Mouse (Mus musculus) limb, embryonic 11.5 days (tissue): ENCODE data around the gene Gm28539. TPM values are rescaled to one million over a fixed set of nuclear protein-coding genes. Genes with fewer than 3 reads are reported as not detected.
A peak's percentile ranks its signal among the peaks of the same experiment; 100 is the strongest.
"Not testable (repeated sequence)": the region's sequence is repeated elsewhere in the genome, so short reads cannot be mapped to it uniquely, and the experiment has no call there.

ENCODE experiments used
- ATAC-seq: fragments of 200-750 bp; cut with Nextera tagmentation; 2 replicates; pipeline ENCODE4 v1.8.0; 2017; ENCODE audit warnings: low read depth; ENCODE audit not compliant: insufficient number of reproducible peaks, low FRiP score, low TSS enrichment
- DNase-seq: peaks from one replicate; pipeline ENCODE4 v3.0.0-alpha.2; 2015; ENCODE audit warnings: low spot score
- H3K27ac ChIP-seq: fragments of 300-500 bp; sonication (generic); replicated peaks from 2 replicates; pipeline ENCODE4 v1.5.1; 2014; ENCODE audit warnings: low read depth, mild to moderate bottlenecking, low read length
- H3K27me3 ChIP-seq: fragments of 300-500 bp; sonication (generic); 2 replicates; pipeline ENCODE4 v1.6.1; 2014; ENCODE audit warnings: mild to moderate bottlenecking, low read length, mixed read lengths; ENCODE audit not compliant: control insufficient read depth, insufficient read depth
- H3K36me3 ChIP-seq: fragments of 300-500 bp; sonication (generic); 2 replicates; pipeline ENCODE4 v1.6.1; 2014; ENCODE audit warnings: mild to moderate bottlenecking, low read length, moderate library complexity, mixed read lengths; ENCODE audit not compliant: control insufficient read depth, insufficient read depth
- H3K4me1 ChIP-seq: fragments of 300-500 bp; sonication (generic); 2 replicates; pipeline ENCODE4 v1.6.1; 2014; ENCODE audit warnings: low read length, mixed read lengths; ENCODE audit not compliant: control insufficient read depth, insufficient read depth
- H3K4me2 ChIP-seq: fragments of 300-500 bp; sonication (generic); 2 replicates; pipeline ENCODE4 v1.6.1; 2014; ENCODE audit warnings: low read depth, mild to moderate bottlenecking, moderate library complexity; ENCODE audit not compliant: severe bottlenecking
- H3K4me3 ChIP-seq: fragments of 300-500 bp; sonication (generic); 2 replicates; pipeline ENCODE4 v1.5.1; 2014; ENCODE audit warnings: low read depth, low read length
- H3K9ac ChIP-seq: fragments of 300-500 bp; sonication (generic); 2 replicates; pipeline ENCODE4 v1.6.1; 2014; ENCODE audit warnings: mild to moderate bottlenecking, low read length
- H3K9me3 ChIP-seq: fragments of 300-500 bp; sonication (generic); 2 replicates; pipeline ENCODE4 v1.6.1; 2016; ENCODE audit warnings: low read length; ENCODE audit not compliant: control insufficient read depth
- WGBS: fragments of 180-500 bp; shearing (Covaris S2); extraction: QIAGEN DNeasy Blood & Tissue Kit; methylation state at CpG from one replicate; pipeline ENCODE4 v1.1.7; 2014; 5-methylcytosine and 5-hydroxymethylcytosine counted together
- polyA plus RNA-seq: library from polyadenylated mRNA; unstranded; fragments of >200 nt; fragmentation: Nextera tagmentation; extraction: Ambion mirVana; gene quantifications from 2 replicates; pipeline ENCODE4 v1.2.1, GENCODE M21; 2014

Gm28539 gene
- polyA plus RNA-seq, 1 experiment from 2014 or later, result not detected

DNA sequence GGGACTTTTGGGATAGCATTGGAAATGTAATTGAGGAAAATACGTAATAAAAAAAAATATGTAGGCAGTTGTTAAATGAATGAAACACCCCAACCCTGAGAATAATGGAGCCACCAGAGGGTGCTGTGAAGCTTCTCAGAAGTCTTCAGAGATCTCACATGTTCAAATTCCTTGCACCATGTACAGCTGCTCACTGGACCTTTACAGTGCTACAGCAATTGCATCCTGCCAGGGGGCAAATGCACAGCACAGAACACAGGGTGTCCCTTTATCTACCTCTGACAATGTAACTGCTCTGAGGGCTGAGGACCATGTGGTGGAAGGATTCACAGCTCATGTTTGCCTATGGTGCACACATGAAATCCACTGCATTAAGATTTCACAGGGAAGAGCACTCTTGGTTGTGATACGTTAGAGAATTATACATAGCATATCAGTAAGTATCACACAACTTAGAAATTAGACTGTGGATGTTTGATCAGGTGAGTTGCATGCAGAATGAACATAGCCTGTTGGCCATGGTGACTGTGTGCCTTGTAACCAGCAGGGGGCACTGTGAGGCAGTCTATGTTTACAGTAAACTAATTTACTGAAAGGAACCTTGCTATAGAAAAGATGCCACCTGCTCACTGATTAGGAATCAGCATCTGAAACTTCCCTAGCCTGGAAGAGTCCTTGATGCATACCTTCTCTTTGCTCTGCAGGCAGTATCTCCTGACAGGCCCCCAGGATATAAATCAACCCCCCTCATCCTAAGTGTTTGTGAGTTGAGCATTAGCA, 166.4 kb downstream of the Gm28539 start:
- DNase-seq, result peak; percentile 37
- H3K27me3 ChIP-seq, H3K4me2 ChIP-seq, H3K4me3 ChIP-seq, H3K27ac ChIP-seq, ATAC-seq, H3K9me3 ChIP-seq, H3K9ac ChIP-seq, H3K36me3 ChIP-seq, H3K4me1 ChIP-seq: not testable (repeated sequence)
- WGBS, result 47% methylated on average over 2 of the region's 2 CpGs

DNA sequence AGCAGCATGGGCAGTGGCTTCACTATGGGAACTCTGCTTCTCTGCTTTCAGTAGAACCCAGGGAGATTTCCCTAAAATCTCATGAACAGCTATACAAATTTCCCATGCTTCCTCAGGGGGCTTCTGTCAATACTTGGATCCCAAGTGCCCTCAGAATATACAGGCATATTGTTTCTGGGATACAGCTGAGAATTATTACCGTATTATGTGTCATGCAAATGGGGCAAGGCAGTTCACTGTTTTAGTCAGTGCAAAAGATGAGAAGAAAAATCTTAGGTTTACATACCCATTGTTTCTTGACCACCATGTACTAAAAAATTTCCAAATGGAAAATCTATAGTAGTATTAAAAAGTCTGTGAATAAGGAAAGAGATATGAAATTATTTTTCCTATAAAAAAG, 167.4 kb downstream of the Gm28539 start:
- Histone ChIP-seq H3K36me3 (no peaks in the 10 kb centered on the region), H3K4me3 (no peak overlapping the region), H3K4me2 (no peak overlapping the region), H3K4me1 (no peaks in the 10 kb centered on the region), H3K27me3 (no peaks in the 10 kb centered on the region), H3K9me3 (no peaks in the 10 kb centered on the region), H3K27ac (no peak overlapping the region), H3K9ac (no peak overlapping the region)
- DNase-seq (no peak), ATAC-seq (no peak)
- WGBS, result 88% methylated on average over 1 of the region's 1 CpGs

DNA sequence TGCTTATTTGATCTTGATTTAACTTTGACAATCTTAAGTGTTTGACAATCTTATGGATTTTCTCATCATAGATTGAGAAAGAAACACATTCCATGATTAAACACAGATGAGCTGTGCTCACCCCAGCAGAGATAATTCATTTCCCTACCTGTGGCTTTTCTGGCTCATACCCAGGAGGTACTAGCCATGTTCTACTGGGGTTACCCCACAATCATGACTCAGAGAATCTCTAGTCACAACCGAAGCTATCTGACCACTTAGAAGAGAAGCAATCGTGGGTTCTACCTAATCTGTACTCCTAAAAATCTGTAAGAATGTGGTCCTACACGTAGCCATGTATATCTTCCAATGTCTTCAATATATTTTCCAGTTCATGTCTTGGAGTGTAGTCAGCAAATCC, 168.9 kb downstream of the Gm28539 start:
- no peak for ATAC-seq

More for the DNA sequence above, 168.9 kb downstream of the Gm28539 start:
- Histone ChIP-seq H3K27me3 (no peaks in the 10 kb centered on the region), H3K9me3 (no peaks in the 10 kb centered on the region), H3K4me1 (no peaks in the 10 kb centered on the region), H3K4me2 (no peak overlapping the region), H3K36me3 (no peaks in the 10 kb centered on the region), H3K4me3 (no peak overlapping the region), H3K27ac (no peak overlapping the region), H3K9ac (no peak overlapping the region)
- no peak for DNase-seq
- 72% methylated on average over 3 of the region's 3 CpGs for WGBS

Other genes starting within 250 kb of the Gm28539 start
- 2.3 and 2.5 TPM in 2 replicates for gene Tbx1, start 245.9 kb upstream of the Gm28539 start, polyA plus RNA-seq
- gene Gp1bb, start 214.2 kb upstream of the Gm28539 start, polyA plus RNA-seq, result 4.1 and 4.5 TPM in 2 replicates
- gene Gm49601, start 210.2 kb upstream of the Gm28539 start, polyA plus RNA-seq, result 2.3 and 2.4 TPM in 2 replicates
- gene Sept5, start 206.6 kb upstream of the Gm28539 start, polyA plus RNA-seq, result 30.0 and 31.1 TPM in 2 replicates
- 16.4 and 18.9 TPM in 2 replicates for gene Cldn5, start 59.7 kb upstream of the Gm28539 start, polyA plus RNA-seq
- gene Ufd1, start 24.8 kb upstream of the Gm28539 start, polyA plus RNA-seq, result 96.5 and 106 TPM in 2 replicates
- gene Cdc45, start 24.6 kb upstream of the Gm28539 start, polyA plus RNA-seq, result 81.6 and 86.3 TPM in 2 replicates
- 28.4 and 31.4 TPM in 2 replicates for gene 2510002D24Rik, start within 50 bp of the Gm28539 start, polyA plus RNA-seq
- 101 and 102 TPM in 2 replicates for gene Mrpl40, start 40.3 kb downstream of the Gm28539 start, polyA plus RNA-seq
- 11.5 and 17.0 TPM in 2 replicates for gene Hira, start 40.5 kb downstream of the Gm28539 start, polyA plus RNA-seq